Mouse (Mus musculus) G1E (cell line): ENCODE measurements at regions not wholly inside any gene's neighbourhood (a gene's known extent, or its start where the extent isn't known, plus 50 kb on each side); places are given as distances from the start of the nearest gene placed in this dataset.

ENCODE experiments used
- ATAC-seq: 2 replicates; pipeline ENCODE4 v1.8.0; 2016; ENCODE audit warnings: mild to moderate bottlenecking; ENCODE audit not compliant: insufficient number of reproducible peaks, poor library complexity, low FRiP score, severe bottlenecking; ENCODE audit errors: extremely low read depth
- DNase-seq: peaks from one replicate; pipeline ENCODE4 v3.0.0; 2012; ENCODE audit warnings: low spot score
- H3K27me3 ChIP-seq: 2 replicates; pipeline ENCODE4 v1.6.1; 2012; ENCODE audit warnings: mild to moderate bottlenecking, low read length, inconsistent platforms; ENCODE audit not compliant: insufficient read depth
- H3K36me3 ChIP-seq: replicated peaks from 2 replicates; pipeline ENCODE3; 2012; ENCODE audit warnings: mild to moderate bottlenecking, inconsistent platforms
- H3K4me1 ChIP-seq: 2 replicates; pipeline ENCODE4 v1.6.1; 2012; ENCODE audit warnings: low read depth, low read length, inconsistent platforms, mixed read lengths; ENCODE audit not compliant: insufficient read depth
- H3K4me3 ChIP-seq: 2 replicates; pipeline ENCODE4 v1.5.1; 2012; ENCODE audit warnings: low read depth, mild to moderate bottlenecking, inconsistent platforms, low read length, moderate library complexity, mixed read lengths
- H3K9me3 ChIP-seq: replicated peaks from 2 replicates; pipeline ENCODE4 v1.6.1; 2012; ENCODE audit warnings: inconsistent platforms
- CTCF ChIP-seq: IDR thresholded peaks from 2 replicates; pipeline ENCODE4 v1.5.1; 2012; ENCODE audit warnings: low read depth, low read length, inconsistent platforms, mixed read lengths
- GATA1 ChIP-seq: IDR thresholded peaks from 2 replicates; pipeline ENCODE4 v1.6.1; 2012; ENCODE audit warnings: borderline replicate concordance, low read length, inconsistent platforms, mixed read lengths
- GATA2 ChIP-seq: IDR thresholded peaks from 2 replicates; pipeline ENCODE4 v1.6.1; 2012; ENCODE audit warnings: low read depth, low read length, inconsistent platforms, borderline replicate concordance
- POLR2AphosphoS5 ChIP-seq: IDR thresholded peaks from 2 replicates; pipeline ENCODE4 v1.6.1; 2012; ENCODE audit warnings: low read depth, low read length, inconsistent platforms; ENCODE audit not compliant: insufficient replicate concordance
- TAL1 ChIP-seq: conservative IDR thresholded peaks from 2 replicates; pipeline ENCODE4 v1.6.1; 2012; ENCODE audit warnings: low read depth, low read length, inconsistent platforms, mixed read lengths

- H3K9me3 ChIP-seq = peaks cover 44% of the 10 kb centered on the region
- ATAC-seq (no peak), DNase-seq (no peak)
- no peaks in the 10 kb centered on the region for H3K36me3 ChIP-seq
- H3K4me3 ChIP-seq = no peak overlapping the region
- H3K27me3 ChIP-seq = no peaks in the 10 kb centered on the region
- TF ChIP-seq GATA2 (no peak), GATA1 (no peak), TAL1 (no peak), POLR2AphosphoS5 (no peak), CTCF (no peak)
- no peaks in the 10 kb centered on the region for H3K4me1 ChIP-seq
These were observed 249.4 kb upstream of the Ppp2r3a start for GRCm38 (mm10) chr9:101501036-101501435.

- H3K9me3 ChIP-seq = peaks cover 49% of the 10 kb centered on the region
- TF ChIP-seq GATA1 = no peak
- TF ChIP-seq TAL1 = no peak
- no peak for TF ChIP-seq CTCF
- TF ChIP-seq GATA2 = no peak
- no peak overlapping the region for H3K4me3 ChIP-seq
- no peaks in the 10 kb centered on the region for H3K27me3 ChIP-seq
- ATAC-seq (no peak), DNase-seq (no peak)
- H3K36me3 ChIP-seq = no peaks in the 10 kb centered on the region
- no peaks in the 10 kb centered on the region for H3K4me1 ChIP-seq
These were observed 247.1 kb upstream of the Ppp2r3a start for GRCm38 (mm10) chr9:101498721-101499120.

DNA sequence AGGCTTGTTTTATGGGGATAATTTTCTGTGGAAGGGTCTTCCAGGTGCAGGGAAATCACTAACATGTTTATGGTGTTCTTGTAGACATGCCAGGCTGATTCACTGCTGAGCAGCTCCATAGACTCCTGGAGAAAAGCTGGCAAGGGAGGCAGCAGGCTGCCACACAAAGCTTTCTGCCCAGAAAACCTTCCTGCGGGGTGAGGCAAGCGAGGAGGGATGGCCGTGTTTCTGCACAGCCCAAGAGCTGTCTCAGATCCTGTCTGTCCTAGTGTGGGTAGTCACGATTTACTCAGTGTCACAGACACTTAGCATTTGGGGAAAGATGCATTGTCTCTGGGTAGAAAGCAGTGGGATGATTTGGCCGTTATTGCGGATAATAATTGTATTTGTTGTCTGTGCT is 244.2 kb upstream of the Ppp2r3a start:
- Histone ChIP-seq H3K4me1 (no peaks in the 10 kb centered on the region), H3K9me3 (peaks cover 42% of the 10 kb centered on the region), H3K27me3 (no peaks in the 10 kb centered on the region), H3K4me3 (no peak overlapping the region), H3K36me3 (no peaks in the 10 kb centered on the region)
- no peak for ATAC-seq
- TF ChIP-seq GATA1 (no peak), GATA2 (no peak), CTCF (no peak), TAL1 (no peak), POLR2AphosphoS5 (no peak)
- DNase-seq = no peak

GRCm38 (mm10) chr9:101489013-101489412 is 237.4 kb upstream of the Ppp2r3a start:
- Histone ChIP-seq H3K36me3 (no peaks in the 10 kb centered on the region), H3K4me1 (no peaks in the 10 kb centered on the region), H3K9me3 (peaks cover 16% of the 10 kb centered on the region), H3K4me3 (no peak overlapping the region), H3K27me3 (no peaks in the 10 kb centered on the region)
- ATAC-seq (no peak), DNase-seq (no peak)
- no peak for TF ChIP-seq TAL1
- TF ChIP-seq POLR2AphosphoS5 = no peak
- TF ChIP-seq GATA2 = no peak
- TF ChIP-seq GATA1 = no peak
- TF ChIP-seq CTCF = no peak

DNA sequence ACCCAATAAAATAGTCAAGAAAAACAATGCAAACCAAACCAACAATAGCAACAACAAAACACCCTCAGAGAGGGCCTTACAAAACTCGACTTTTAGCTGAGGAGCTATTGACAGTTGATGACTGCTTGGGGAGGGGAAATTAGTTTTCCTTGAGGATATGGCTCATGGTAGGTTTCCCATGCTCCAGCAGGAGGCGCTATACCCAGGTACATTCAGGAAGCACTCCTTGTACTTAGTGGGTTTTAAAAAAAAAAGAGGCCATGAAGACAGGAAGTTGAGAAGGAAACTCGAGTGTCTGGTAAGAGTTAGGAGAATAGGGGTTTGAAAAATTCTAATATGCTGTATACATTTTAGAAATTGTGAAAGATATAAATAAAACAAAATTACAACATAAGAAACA is 224.6 kb upstream of the Ppp2r3a start:
- H3K36me3 ChIP-seq = no peaks in the 10 kb centered on the region
- H3K27me3 ChIP-seq = no peaks in the 10 kb centered on the region
- ATAC-seq (no peak), DNase-seq (no peak)
- H3K4me3 ChIP-seq = no peak overlapping the region
- H3K9me3 ChIP-seq = peaks cover 41% of the 10 kb centered on the region
- H3K4me1 ChIP-seq = no peaks in the 10 kb centered on the region
- no peak for TF ChIP-seq GATA2
- TF ChIP-seq TAL1 = no peak
- no peak for TF ChIP-seq GATA1
- TF ChIP-seq POLR2AphosphoS5 = no peak
- TF ChIP-seq CTCF = no peak

- Histone ChIP-seq H3K4me3 (no peak overlapping the region), H3K9me3 (peaks cover 39% of the 10 kb centered on the region), H3K4me1 (no peaks in the 10 kb centered on the region), H3K27me3 (no peaks in the 10 kb centered on the region), H3K36me3 (no peaks in the 10 kb centered on the region)
- ATAC-seq (no peak), DNase-seq (no peak)
- TF ChIP-seq GATA1 (no peak), GATA2 (no peak), POLR2AphosphoS5 (no peak)
These were observed 221.5 kb upstream of the Ppp2r3a start for GRCm38 (mm10) chr9:101473074-101473461.

GRCm38 (mm10) chr9:101472101-101473073 is 220.8 kb upstream of the Ppp2r3a start:
- no peak for TF ChIP-seq GATA1
- TF ChIP-seq CTCF = no peak
- no peak for TF ChIP-seq POLR2AphosphoS5
- no peak for TF ChIP-seq TAL1
- no peak for TF ChIP-seq GATA2
- Histone ChIP-seq H3K36me3 (no peaks in the 10 kb centered on the region), H3K27me3 (no peaks in the 10 kb centered on the region), H3K4me1 (no peaks in the 10 kb centered on the region), H3K4me3 (no peak overlapping the region), H3K9me3 (peaks cover 39% of the 10 kb centered on the region)
- no peak for DNase-seq
- ATAC-seq = no peak
